ENCODE assay signal across 10 mouse cellular contexts in genomic region chr17:78246634-78247383, GRCm38 (mm10). TPM values are rescaled to one million over a fixed set of nuclear protein-coding genes. Genes with fewer than 3 reads are reported as not detected.
DNase-seq lines count a peak whose midpoint lies in the region; ATAC-seq and TF ChIP-seq lines count a peak whose summit lies in the region.
"Had no signal": no experiment of that assay in that cellular context is flagged by ENCODE, and none has a peak within 500 bp of the region (broad histone marks: within the 10 kb centered on the region; RNA-seq: fewer than 3 reads in every experiment).

No protein-coding gene starts in this region.

- TF ChIP-seq CTCF in layer of hippocampus, adult 2 months (conservative IDR thresholded peaks at IDR 0.05): no peak

- no peak overlapping the region for H3K4me3 ChIP-seq in heart, embryonic 14.5 days (ENCODE audit: control insufficient read depth in 1 of 2, insufficient read depth in 1 of 2, low read depth in 1 of 2, low read length in 2 of 2)
- H3K4me3 ChIP-seq in macrophage (ENCODE audit: inconsistent target): no peak overlapping the region
- H3K4me3 ChIP-seq in layer of hippocampus, adult 2 months: no peak overlapping the region

- DNase-seq in heart, postnatal 36 days: no peak
- no peak for DNase-seq in spleen, adult 18-20 months
- no peak for DNase-seq in layer of hippocampus, adult 2 months (ENCODE audit: low spot score in 2 of 2)
- DNase-seq in testis, postnatal 14 days (ENCODE audit: low spot score): no peak
- DNase-seq: cerebellum, adult 2 months; left cerebral cortex, postnatal 4 days had no signal

- H3K9ac ChIP-seq in heart, embryonic 14.5 days (ENCODE audit: low read length): no peak overlapping the region

- no peak for ATAC-seq in heart, embryonic 14.5 days (ENCODE audit: insufficient number of reproducible peaks, insufficient read depth, low FRiP score, low read depth)
- ATAC-seq in CD4-positive, CD25-positive, alpha-beta regulatory T cell, adult 4 months: peak; percentile 63
- peak; percentile 81 for ATAC-seq in granulocyte monocyte progenitor cell, adult 5-6 weeks (replicated peaks; ENCODE audit: poor library complexity, severe bottlenecking)

- 71% methylated on average over 11 of the region's 11 CpGs for WGBS in heart, embryonic 14.5 days
- 50% methylated on average over 11 of the region's 11 CpGs for WGBS in macrophage (ENCODE audit: missing documents)

- H3K36me3 ChIP-seq in heart, embryonic 14.5 days (ENCODE audit: control insufficient read depth, insufficient read depth, low read length): no peaks in the 10 kb centered on the region
- no peaks in the 10 kb centered on the region for H3K36me3 ChIP-seq in macrophage (ENCODE audit: inconsistent target)

- no peaks in the 10 kb centered on the region for H3K9me3 ChIP-seq in heart, embryonic 14.5 days (ENCODE audit: control insufficient read depth, low read length)

- no peaks in the 10 kb centered on the region for H3K79me2 ChIP-seq in macrophage (ENCODE audit: inconsistent target)

- peaks cover 9 to 26% of the 10 kb centered on the region in 2 experiments for H3K4me1 ChIP-seq in heart, embryonic 14.5 days (ENCODE audit: control insufficient read depth in 2 of 2, insufficient read depth in 2 of 2, low read length in 2 of 2)

- H3K4me2 ChIP-seq in heart, embryonic 14.5 days (ENCODE audit: low read length): no peak overlapping the region

- H3K27me3 ChIP-seq in heart, embryonic 14.5 days (ENCODE audit: control insufficient read depth, insufficient read depth, low read length): no peaks in the 10 kb centered on the region

- peak overlapping the region; percentile 25 to 51; a peak in 3 of 4 replicates for H3K27ac ChIP-seq in heart, embryonic 14.5 days (replicated peaks in 1 of 2; ENCODE audit: control insufficient read depth in 1 of 2, insufficient read depth in 1 of 2, low read depth in 2 of 2, low read length in 2 of 2)
- peak overlapping the region; percentile 19 for H3K27ac ChIP-seq in macrophage
- no peak overlapping the region for H3K27ac ChIP-seq in layer of hippocampus, adult 2 months

- intact Hi-C loops in heart, postnatal 36 days (cut with DNase I): loop anchor here (1.0 kb wide), 1 partner anchor 45 kb away; no protein-coding TSS in a partner anchor

RNA-seq across cellular contexts. Expression of gene Crim1, which starts 46.8 kb away (rescaled TPM):
- 2.0 and 2.6 TPM in 2 replicates for polyA plus RNA-seq in heart, embryonic 14.5 days (2014; fragmentation: Nextera tagmentation; extraction: Ambion mirVana)
- total RNA-seq in heart, postnatal 36 days (2021): 10 to 100 TPM; 50.7 to 64.8 TPM
- polyA plus RNA-seq in CD4-positive, CD25-positive, alpha-beta regulatory T cell, adult 4 months (2017; shearing (Covaris generic)): 1 to 10 TPM; 7.5 to 7.7 TPM
- 1.7 and 2.2 TPM in 2 replicates for total RNA-seq in granulocyte monocyte progenitor cell, adult 5-6 weeks (2014; fragmentation: Nextera tagmentation)
- total RNA-seq in granulocyte monocyte progenitor cell, adult 5-6 weeks (2017): 0.67 and 1.4 TPM in 2 replicates
- total RNA-seq in macrophage (2018; cell fraction: chromatin; rRNA removed): 1 to 10 TPM in 25 of 26 experiments, under 1 TPM in 1; 0.88 to 10.0 (median 4.4) TPM
- total RNA-seq in macrophage (2018; cell fraction: cytosol; rRNA removed): 1 to 10 TPM; 1.8 to 7.1 (median 2.9) TPM
- total RNA-seq in macrophage (2018; cell fraction: nucleus; rRNA removed): 10 to 100 TPM in 9 of 26 experiments, 1 to 10 TPM in 17; 3.1 to 15.1 (median 6.9) TPM
- 1.9 to 2.2 TPM (median 2.1 TPM) in 3 replicates for polyA plus RNA-seq in macrophage (2018)
- 100 to 1,000 TPM; 138 to 153 TPM for total RNA-seq in layer of hippocampus, adult 2 months (2021)

Comparison
In these comparisons a context has a peak if more than half of its experiments do, and no peak if none do; other contexts are left out.
1. RNA of gene Crim1, which starts 46.8 kb away (total RNA-seq): 138 to 153 TPM in layer of hippocampus, adult 2 months and 50.7 to 64.8 TPM in heart, postnatal 36 days; 0.67 to 2.2 TPM in granulocyte monocyte progenitor cell, adult 5-6 weeks; every median in the first group is over 10 times any median in the second.